Mouse (Mus musculus) hindbrain, embryonic 15.5 days (tissue): ENCODE measurements around the gene Wnt7a. TPM values are rescaled to one million over a fixed set of nuclear protein-coding genes. Genes with fewer than 3 reads are reported as not detected.

Experiments used
- ATAC-seq: fragments of 200-750 bp; cut with Nextera tagmentation; 2 replicates; pipeline ENCODE4 v1.8.0; 2017; ENCODE audit warnings: low read depth, moderate number of reproducible peaks, moderate TSS enrichment; ENCODE audit not compliant: low FRiP score
- H3K27ac ChIP-seq: fragments of 300-500 bp; sonication (generic); replicated peaks from 2 replicates; pipeline ENCODE4 v1.5.1; 2015; ENCODE audit warnings: mild to moderate bottlenecking, inconsistent platforms
- H3K27me3 ChIP-seq: fragments of 300-500 bp; sonication (generic); 2 replicates; pipeline ENCODE4 v1.6.1; 2015; ENCODE audit warnings: control low read depth, inconsistent platforms
- H3K36me3 ChIP-seq: fragments of 300-500 bp; sonication (generic); 2 replicates; pipeline ENCODE4 v1.6.1; 2015; ENCODE audit warnings: control low read depth, inconsistent platforms
- H3K4me1 ChIP-seq: fragments of 300-500 bp; sonication (generic); replicated peaks from 2 replicates; pipeline ENCODE4 v1.6.1; 2015; ENCODE audit warnings: control low read depth, inconsistent platforms
- H3K4me2 ChIP-seq: fragments of 300-500 bp; sonication (generic); 2 replicates; pipeline ENCODE4 v1.6.1; 2015; ENCODE audit warnings: moderate library complexity, mild to moderate bottlenecking, inconsistent platforms
- H3K4me3 ChIP-seq: fragments of 300-500 bp; sonication (generic); 2 replicates; pipeline ENCODE4 v1.5.1; 2015; ENCODE audit warnings: mild to moderate bottlenecking, inconsistent platforms
- H3K9ac ChIP-seq: fragments of 300-500 bp; sonication (generic); 2 replicates; pipeline ENCODE4 v1.6.1; 2015; ENCODE audit warnings: inconsistent platforms
- H3K9me3 ChIP-seq: fragments of 300-500 bp; sonication (generic); 2 replicates; pipeline ENCODE4 v1.6.1; 2016; ENCODE audit warnings: control low read depth, inconsistent platforms
- WGBS: fragments of 180-500 bp; shearing (Covaris S2); methylation state at CpG from one replicate; pipeline ENCODE4 v1.1.7; 2015; 5-methylcytosine and 5-hydroxymethylcytosine counted together
- polyA plus RNA-seq: library from polyadenylated mRNA; unstranded; fragments of >200 nt; fragmentation: Nextera tagmentation; extraction: Ambion mirVana; gene quantifications from 2 replicates; pipeline ENCODE4 v1.2.1, GENCODE M21; 2015

Gene Wnt7a
- polyA plus RNA-seq, 1 experiment from 2014 or later = 10.1 TPM

DNA sequence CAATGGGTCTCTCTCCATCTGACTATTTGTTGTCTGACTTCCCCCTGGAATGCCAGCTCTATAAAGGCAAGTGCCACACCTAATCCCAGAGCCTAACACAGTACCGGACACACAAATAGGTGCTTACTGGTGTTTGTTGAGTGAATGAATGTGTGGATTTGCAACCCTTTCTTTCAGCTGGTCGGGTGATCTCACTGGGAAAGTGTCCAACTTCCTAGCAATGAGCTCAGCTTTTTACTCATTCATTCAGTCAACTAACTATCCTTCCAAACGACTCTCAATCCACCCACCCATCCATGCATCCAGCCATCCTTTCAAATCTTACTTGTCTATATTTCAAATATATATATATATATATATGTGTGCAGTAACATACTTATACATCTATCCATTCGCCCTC, 31.3 kb downstream of the Wnt7a start:
- ATAC-seq = no peak
- H3K36me3 ChIP-seq = no peaks in the 10 kb centered on the region
- no peak overlapping the region for H3K4me3 ChIP-seq
- WGBS = 77% methylated on average over 4 of the region's 4 CpGs
- H3K4me2 ChIP-seq = no peak overlapping the region
- H3K27ac ChIP-seq = 0 out of 2 replicates have a peak overlapping the region, but pooled peaks have one; percentile 30
- no peaks in the 10 kb centered on the region for H3K27me3 ChIP-seq
- no peak overlapping the region for H3K9ac ChIP-seq
- H3K4me1 ChIP-seq = no peaks in the 10 kb centered on the region
- no peaks in the 10 kb centered on the region for H3K9me3 ChIP-seq

DNA sequence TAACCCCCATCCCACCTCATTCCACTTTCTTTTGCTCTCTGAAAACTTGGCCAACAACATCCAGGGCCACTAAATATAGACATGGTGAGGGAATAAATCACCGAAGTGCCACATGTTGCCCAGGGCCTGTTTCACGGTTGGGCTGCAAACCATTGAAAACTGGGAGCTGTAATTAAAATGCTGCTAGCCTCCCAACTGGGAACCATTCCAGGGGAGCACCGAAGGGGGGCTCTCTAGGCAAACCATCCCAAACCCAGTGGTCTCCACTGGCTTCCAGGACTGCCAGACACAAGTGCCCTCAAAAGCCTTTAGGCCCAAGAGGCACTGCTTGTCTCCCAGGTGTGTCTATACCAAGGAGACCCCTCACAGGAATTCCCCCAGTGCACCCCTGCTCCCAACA, 31.9 kb downstream of the Wnt7a start:
- H3K36me3 ChIP-seq = no peaks in the 10 kb centered on the region
- no peak overlapping the region for H3K4me3 ChIP-seq
- H3K4me2 ChIP-seq = no peak overlapping the region
- no peak overlapping the region for H3K9ac ChIP-seq
- 43% methylated on average over 3 of the region's 3 CpGs for WGBS
- no peaks in the 10 kb centered on the region for H3K4me1 ChIP-seq
- 0 out of 2 replicates have a peak overlapping the region, but pooled peaks have one; percentile 30 for H3K27ac ChIP-seq
- H3K27me3 ChIP-seq = no peaks in the 10 kb centered on the region
- ATAC-seq = peak; percentile 42; the same call in 1 of the 2 replicates
- no peaks in the 10 kb centered on the region for H3K9me3 ChIP-seq

DNA sequence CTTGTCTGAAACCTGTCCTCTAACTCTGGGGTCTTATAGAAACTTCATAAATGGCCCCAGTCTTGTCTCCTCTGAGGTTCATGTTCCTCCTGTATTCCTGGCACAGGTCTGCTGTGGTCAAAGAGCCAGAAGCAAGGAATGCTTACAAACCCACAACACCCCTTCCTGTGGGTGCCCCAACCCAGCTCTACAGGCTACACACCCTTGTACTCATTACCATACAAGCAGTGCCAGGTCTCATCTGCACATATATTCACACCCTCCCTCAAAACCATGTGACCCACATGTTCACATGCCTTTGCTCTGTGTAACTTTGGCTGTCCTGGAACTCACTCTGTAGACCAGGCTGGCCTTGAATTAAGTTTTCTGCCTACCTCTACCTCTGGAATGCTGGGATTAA, 38.2 kb downstream of the Wnt7a start:
- Histone ChIP-seq H3K9ac (no peak overlapping the region), H3K36me3 (no peaks in the 10 kb centered on the region), H3K27me3 (no peaks in the 10 kb centered on the region), H3K27ac (no peak overlapping the region), H3K4me3 (no peak overlapping the region), H3K4me1 (0 out of 2 replicates have a peak, but pooled peaks cover 4% of the 10 kb centered on the region), H3K9me3 (no peaks in the 10 kb centered on the region), H3K4me2 (no peak overlapping the region)
- ATAC-seq = no peak

DNA sequence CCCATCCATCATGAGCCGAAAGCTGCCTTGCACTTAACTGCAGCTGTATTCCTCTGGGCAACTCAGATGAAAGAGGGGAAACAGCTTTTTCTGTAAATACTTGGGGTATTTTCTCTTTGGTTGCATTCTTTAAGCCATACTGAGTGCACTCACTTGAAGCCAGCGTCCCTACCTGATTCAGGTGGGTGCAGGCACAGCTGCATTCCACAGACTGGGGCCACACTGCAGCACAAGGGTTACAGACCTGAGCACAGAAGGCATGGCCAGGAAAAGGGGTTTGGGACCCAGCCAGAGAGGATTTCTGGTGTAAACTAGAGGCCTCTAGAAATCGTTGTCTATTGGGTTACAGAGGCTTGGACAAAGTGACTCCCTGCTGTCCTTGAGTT, 38.6 kb downstream of the Wnt7a start:
- Histone ChIP-seq H3K4me3 (no peak overlapping the region), H3K4me1 (0 out of 2 replicates have a peak, but pooled peaks cover 4% of the 10 kb centered on the region), H3K9me3 (no peaks in the 10 kb centered on the region), H3K9ac (no peak overlapping the region), H3K27me3 (no peaks in the 10 kb centered on the region), H3K4me2 (no peak overlapping the region), H3K27ac (no peak overlapping the region), H3K36me3 (no peaks in the 10 kb centered on the region)
- WGBS = 37% methylated on average over 3 of the region's 3 CpGs
- ATAC-seq = no peak

DNA sequence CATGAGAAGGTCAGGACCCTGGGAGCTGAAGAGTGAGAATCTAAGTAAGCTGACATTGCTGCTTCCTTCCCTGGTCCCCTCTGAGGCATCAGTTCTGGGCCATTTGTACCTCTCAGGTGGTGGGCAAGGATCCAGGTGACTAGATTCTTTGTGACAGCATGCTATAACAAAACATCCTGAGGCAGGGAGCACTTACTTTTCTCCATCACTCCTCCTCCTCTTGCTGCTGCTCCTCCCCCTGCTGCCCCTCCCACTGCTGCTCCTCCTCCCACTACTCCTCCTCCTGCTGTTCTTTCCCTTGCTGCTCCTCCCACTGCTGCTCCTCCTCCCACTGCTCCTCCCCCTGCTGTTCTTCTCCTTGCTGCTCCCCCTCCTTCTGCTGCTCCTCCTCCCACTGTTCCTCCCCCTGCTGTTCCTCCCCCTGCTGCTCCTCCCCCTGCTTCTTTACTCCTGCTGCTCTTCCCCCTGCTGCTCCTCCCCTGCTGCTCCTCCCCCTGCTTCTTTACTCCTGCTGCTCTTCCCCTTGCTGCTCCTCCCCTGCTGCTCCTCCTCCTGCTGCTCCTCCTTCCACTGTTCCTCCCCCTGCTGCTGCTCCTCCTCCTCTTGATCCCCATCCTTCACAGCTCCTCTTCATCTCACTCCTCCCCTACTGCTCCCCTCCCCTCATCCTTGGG, 39.1 kb downstream of the Wnt7a start:
- Histone ChIP-seq H3K36me3 (no peaks in the 10 kb centered on the region), H3K4me3 (no peak overlapping the region), H3K9ac (no peak overlapping the region), H3K9me3 (no peaks in the 10 kb centered on the region), H3K4me2 (no peak overlapping the region), H3K27me3 (no peaks in the 10 kb centered on the region), H3K27ac (no peak overlapping the region), H3K4me1 (0 out of 2 replicates have a peak, but pooled peaks cover 4% of the 10 kb centered on the region)
- no peak for ATAC-seq

DNA sequence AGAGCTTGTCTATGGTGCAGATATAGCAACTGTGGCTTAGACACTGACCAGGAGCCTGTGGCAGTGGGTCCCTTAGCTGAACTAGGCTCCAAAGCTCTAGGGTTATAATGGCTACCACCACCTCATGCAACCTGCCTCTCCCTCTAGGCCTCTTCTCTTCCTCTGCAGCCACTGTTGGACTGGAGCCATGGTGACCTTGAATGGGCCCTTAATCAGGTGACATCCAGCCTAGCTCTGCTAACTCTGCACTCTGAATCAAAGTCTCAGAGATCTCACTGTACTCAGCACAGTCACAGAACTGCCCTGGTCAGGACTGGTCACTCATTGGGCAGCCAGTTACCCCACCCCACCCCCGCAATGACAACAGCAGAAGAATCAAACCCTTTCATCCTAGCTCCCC, 44.4 kb downstream of the Wnt7a start:
- Histone ChIP-seq H3K4me2 (no peak overlapping the region), H3K4me1 (0 out of 2 replicates have a peak, but pooled peaks cover 4% of the 10 kb centered on the region), H3K36me3 (no peaks in the 10 kb centered on the region), H3K27ac (no peak overlapping the region), H3K9me3 (no peaks in the 10 kb centered on the region), H3K4me3 (no peak overlapping the region), H3K27me3 (no peaks in the 10 kb centered on the region), H3K9ac (no peak overlapping the region)
- WGBS = 81% methylated on average over 1 of the region's 1 CpGs
- no peak for ATAC-seq

DNA sequence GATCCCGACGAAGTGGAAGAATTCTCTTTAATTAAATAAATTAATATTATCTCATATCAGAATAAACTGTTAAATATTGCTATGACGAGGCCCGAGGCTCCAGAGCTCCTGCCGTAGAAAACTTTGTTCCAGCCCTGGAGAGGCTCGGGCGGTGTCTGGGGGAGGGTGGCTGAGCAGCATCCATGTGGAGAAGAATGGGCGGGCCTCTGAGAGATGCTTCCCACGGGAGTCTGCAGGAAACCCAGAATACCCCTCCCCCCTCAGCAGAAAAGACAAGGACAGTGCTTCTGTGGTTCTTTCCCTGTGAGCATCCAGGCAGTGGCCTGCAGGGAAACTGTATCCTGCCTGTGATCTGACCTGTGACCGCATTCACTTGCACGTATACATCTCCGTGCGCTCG, 45.7 kb downstream of the Wnt7a start:
- Histone ChIP-seq H3K4me2 (no peak overlapping the region), H3K27ac (no peak overlapping the region), H3K4me1 (peaks cover 13% of the 10 kb centered on the region), H3K4me3 (no peak overlapping the region), H3K27me3 (no peaks in the 10 kb centered on the region), H3K9me3 (no peaks in the 10 kb centered on the region), H3K36me3 (no peaks in the 10 kb centered on the region), H3K9ac (no peak overlapping the region)
- ATAC-seq = no peak
- 52% methylated on average over 14 of the region's 14 CpGs for WGBS

DNA sequence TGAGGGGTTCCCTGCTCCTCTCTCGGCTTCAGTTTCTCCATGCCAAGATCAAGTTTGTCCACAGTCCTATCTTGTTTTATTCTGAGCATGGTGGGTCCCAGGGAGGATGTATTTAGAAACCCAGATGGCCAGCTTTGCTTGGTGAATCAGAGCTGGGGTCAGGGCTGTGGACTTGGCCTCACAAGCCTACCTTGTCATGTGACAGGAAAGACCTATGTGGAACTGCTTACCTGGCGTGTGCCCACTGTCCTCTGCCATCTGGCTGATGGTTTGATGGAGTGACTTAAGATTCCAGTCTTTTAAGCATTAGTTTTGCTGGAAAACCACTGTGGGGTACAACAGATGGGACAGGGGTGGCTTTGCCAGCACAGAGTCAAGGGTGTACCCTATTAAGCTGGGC, 48.4 kb downstream of the Wnt7a start:
- no peaks in the 10 kb centered on the region for H3K27me3 ChIP-seq
- H3K4me1 ChIP-seq = peaks cover 10% of the 10 kb centered on the region
- H3K4me3 ChIP-seq = no peak overlapping the region
- H3K9me3 ChIP-seq = no peaks in the 10 kb centered on the region
- H3K27ac ChIP-seq = no peak overlapping the region
- no peak overlapping the region for H3K4me2 ChIP-seq
- no peak overlapping the region for H3K9ac ChIP-seq
- no peaks in the 10 kb centered on the region for H3K36me3 ChIP-seq
- no peak for ATAC-seq
- WGBS = 84% methylated on average over 2 of the region's 2 CpGs

DNA sequence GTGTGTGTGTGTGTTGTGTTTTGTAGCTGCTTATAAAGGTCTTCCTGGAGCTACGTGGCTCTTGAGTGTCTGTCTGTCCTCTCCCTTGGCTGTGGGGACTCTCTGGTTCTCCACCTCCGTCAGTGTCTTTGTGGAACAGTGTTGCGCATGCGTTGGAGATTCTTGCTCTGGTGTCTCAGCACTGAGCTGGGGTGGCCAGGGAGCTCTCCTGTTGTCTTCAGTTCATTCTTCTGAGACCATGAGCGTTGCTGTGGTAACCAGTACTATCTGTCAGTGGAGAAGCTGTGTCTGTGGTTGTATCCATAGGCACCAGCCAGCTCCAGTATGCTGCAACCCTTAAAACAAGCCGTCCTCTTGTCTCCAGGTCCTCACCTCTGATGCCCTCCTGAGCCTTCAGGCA, 50.2 kb downstream of the Wnt7a start:
- 24% methylated on average over 6 of the region's 6 CpGs for WGBS

DNA sequence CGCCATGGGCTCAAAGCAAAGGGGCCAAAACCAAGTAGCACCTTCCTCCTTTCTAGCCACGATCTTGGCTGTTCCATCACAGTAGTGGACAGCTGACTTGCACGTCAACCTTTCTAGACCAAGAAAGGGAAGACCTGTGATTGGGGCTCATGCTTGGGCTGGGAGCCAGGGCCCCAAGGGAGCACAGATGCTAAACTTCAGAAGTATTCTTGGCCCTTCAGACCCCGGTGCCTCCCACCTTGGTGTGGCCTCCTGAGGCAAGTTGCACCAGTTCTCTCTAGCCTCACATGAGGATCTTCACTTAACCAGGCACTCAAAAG, 50.8 kb downstream of the Wnt7a start:
- no peak for ATAC-seq
- H3K27me3 ChIP-seq = no peaks in the 10 kb centered on the region
- 0 out of 2 replicates have a peak overlapping the region, but pooled peaks have one; percentile 27 for H3K27ac ChIP-seq
- peaks cover 15% of the 10 kb centered on the region for H3K4me1 ChIP-seq
- no peaks in the 10 kb centered on the region for H3K36me3 ChIP-seq
- no peak overlapping the region for H3K4me2 ChIP-seq
- 96% methylated on average over 4 of the region's 4 CpGs for WGBS
- no peaks in the 10 kb centered on the region for H3K9me3 ChIP-seq
- no peak overlapping the region for H3K4me3 ChIP-seq
- H3K9ac ChIP-seq = no peak overlapping the region

More for the DNA sequence above, 50.2 kb downstream of the Wnt7a start:
- Histone ChIP-seq H3K4me3 (no peak overlapping the region), H3K27me3 (no peaks in the 10 kb centered on the region), H3K4me1 (peaks cover 10% of the 10 kb centered on the region), H3K4me2 (no peak overlapping the region), H3K27ac (0 out of 2 replicates have a peak overlapping the region, but pooled peaks have one; percentile 27), H3K9ac (no peak overlapping the region), H3K36me3 (no peaks in the 10 kb centered on the region), H3K9me3 (no peaks in the 10 kb centered on the region)
- ATAC-seq = peak; percentile 62

DNA sequence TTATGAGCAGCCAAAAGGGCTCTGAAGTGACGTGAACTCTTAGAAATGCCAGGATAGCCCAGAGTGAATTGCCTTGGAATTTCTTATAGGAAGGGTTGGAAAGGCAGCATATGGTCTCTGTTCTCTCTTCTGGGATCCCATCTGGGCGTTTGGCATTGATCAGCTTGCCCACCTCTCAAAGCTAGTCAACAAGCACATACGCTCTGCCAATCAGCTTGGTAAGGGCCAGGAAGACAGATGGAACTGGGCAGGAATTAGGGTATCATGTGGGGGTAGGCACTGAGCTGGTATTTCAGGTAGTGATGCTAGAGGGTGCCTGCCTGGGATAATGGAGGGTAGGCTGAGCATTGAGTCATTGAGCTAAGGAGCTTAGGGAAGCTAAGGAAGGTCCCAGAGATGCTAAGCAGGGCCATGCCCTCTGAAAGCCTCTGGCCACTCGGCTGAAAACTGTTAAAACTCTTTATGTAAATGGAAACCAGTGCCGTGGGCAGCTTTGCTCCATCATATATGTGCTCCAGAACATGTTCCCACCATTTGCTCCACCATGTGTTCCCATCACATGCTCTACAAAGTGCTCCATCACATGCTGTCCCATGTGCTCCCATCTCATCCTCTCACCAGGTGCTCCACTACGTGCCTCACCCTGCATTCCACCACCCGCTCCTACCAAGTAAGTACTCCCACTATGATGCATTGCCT, 51.3 kb downstream of the Wnt7a start:
- 85% methylated on average over 7 of the region's 7 CpGs for WGBS

DNA sequence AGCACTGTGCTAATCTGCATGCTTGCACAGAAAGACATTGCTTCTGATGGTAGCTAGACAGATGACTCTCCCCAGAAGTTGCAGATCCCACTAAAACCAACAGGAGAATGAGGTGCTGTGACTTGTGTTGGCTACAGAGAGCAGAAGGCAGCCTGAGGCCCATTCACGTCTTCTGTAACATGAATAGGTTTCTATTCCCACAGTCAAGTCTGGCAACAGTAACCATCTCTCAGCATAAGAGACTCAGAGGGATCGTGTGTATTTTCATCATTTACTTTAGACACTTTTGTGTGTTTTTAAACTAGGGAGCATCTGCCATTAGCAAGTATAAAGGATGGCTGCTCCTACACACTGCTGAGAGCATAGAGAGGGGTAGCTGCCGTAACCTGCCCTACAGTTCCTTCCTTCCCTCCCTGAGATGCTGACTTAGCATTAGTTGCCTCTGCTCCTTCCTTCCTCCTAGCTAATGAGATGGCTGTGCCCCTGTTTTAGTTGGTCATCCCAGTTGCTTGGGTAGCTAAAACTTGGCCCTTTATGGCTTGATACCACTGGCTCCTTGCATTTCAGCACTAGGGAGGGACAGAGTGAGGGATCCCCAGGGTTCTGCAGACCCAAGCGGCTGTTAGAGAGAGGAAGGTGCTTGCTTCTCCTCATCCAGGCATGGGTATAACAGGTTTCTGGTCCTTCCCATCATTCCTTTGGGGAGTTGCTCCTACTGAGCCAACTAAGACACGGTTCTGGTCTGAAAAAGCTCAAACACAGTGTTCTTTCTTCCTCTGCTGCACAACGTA, 52.1 kb downstream of the Wnt7a start:
- no peak overlapping the region for H3K27ac ChIP-seq
- H3K4me2 ChIP-seq = no peak overlapping the region
- no peaks in the 10 kb centered on the region for H3K36me3 ChIP-seq
- H3K27me3 ChIP-seq = no peaks in the 10 kb centered on the region
- no peak for ATAC-seq
- H3K9me3 ChIP-seq = no peaks in the 10 kb centered on the region
- 71% methylated on average over 6 of the region's 6 CpGs for WGBS
- H3K9ac ChIP-seq = no peak overlapping the region
- no peak overlapping the region for H3K4me3 ChIP-seq
- peaks cover 15% of the 10 kb centered on the region for H3K4me1 ChIP-seq

More for the DNA sequence above, 51.3 kb downstream of the Wnt7a start:
- no peak for ATAC-seq
- Histone ChIP-seq H3K4me2 (no peak overlapping the region), H3K27ac (no peak overlapping the region), H3K27me3 (no peaks in the 10 kb centered on the region), H3K9me3 (no peaks in the 10 kb centered on the region), H3K9ac (no peak overlapping the region), H3K4me1 (peaks cover 15% of the 10 kb centered on the region), H3K4me3 (no peak overlapping the region), H3K36me3 (no peaks in the 10 kb centered on the region)
